Comparison of ENCODE assay signal across 21 mouse cellular contexts in the genomic region with DNA sequence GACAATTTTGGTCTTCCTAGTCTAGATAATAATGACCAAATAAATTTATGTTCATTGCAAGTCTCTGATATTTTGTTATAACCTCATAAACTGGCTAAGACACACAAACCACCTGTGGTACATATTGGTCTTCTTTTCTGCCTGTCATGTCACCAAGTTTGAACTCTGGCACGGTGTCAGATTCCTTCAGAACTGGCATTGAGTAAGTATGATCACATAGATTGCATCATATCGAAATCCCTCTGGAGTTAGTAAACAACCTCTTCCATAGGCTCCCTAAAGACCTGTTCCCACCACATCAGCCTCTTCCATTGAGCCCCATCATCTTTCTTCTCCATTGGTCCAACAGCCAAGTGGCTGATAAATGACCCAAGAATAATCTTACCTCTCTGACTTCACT.
DNase-seq lines count a peak whose midpoint lies in the region; ATAC-seq and TF ChIP-seq lines count a peak whose summit lies in the region.
"Had no signal": no experiment of that assay in that cellular context is flagged by ENCODE, and none has a peak within 500 bp of the region (broad histone marks: within the 10 kb centered on the region; RNA-seq: fewer than 3 reads in every experiment).

No protein-coding gene starts in this region.

- no peaks in the 10 kb centered on the region for H3K9me3 ChIP-seq in lung, postnatal 0 days (ENCODE audit: low read length)
- H3K9me3 ChIP-seq: embryonic facial prominence, embryonic 15.5 days; forebrain, embryonic 10.5 days; heart, embryonic 12.5 days; hindbrain, embryonic 10.5 days had no signal

- H3K4me1 ChIP-seq in lung, postnatal 0 days (ENCODE audit: insufficient read depth, low read depth, low read length) = no peaks in the 10 kb centered on the region
- H3K4me1 ChIP-seq: embryonic facial prominence, embryonic 15.5 days had no signal

- no peaks in the 10 kb centered on the region for H3K27me3 ChIP-seq in lung, postnatal 0 days (replicated peaks; ENCODE audit: insufficient read depth, low read length)
- H3K27me3 ChIP-seq: embryonic facial prominence, embryonic 15.5 days; heart, embryonic 12.5 days had no signal

- H3K27ac ChIP-seq in lung, postnatal 0 days (ENCODE audit: low read length) = no peak overlapping the region
- H3K27ac ChIP-seq: embryonic facial prominence, embryonic 15.5 days; forebrain, embryonic 10.5 days; heart, adult 2 months; hindbrain, embryonic 10.5 days; hindbrain, embryonic 14.5 days had no signal

- H3K36me3 ChIP-seq in lung, postnatal 0 days (ENCODE audit: insufficient read depth, low read length) = no peaks in the 10 kb centered on the region
- H3K36me3 ChIP-seq: embryonic facial prominence, embryonic 15.5 days; forebrain, embryonic 10.5 days; heart, embryonic 12.5 days; hindbrain, embryonic 10.5 days had no signal

- H3K9ac ChIP-seq in lung, postnatal 0 days (replicated peaks; ENCODE audit: low read depth) = no peak overlapping the region
- H3K9ac ChIP-seq: embryonic facial prominence, embryonic 15.5 days; heart, embryonic 12.5 days; hindbrain, embryonic 14.5 days had no signal

- H3K4me2 ChIP-seq in lung, postnatal 0 days (replicated peaks; ENCODE audit: low read depth, low read length) = no peak overlapping the region
- H3K4me2 ChIP-seq: embryonic facial prominence, embryonic 15.5 days; heart, embryonic 12.5 days; hindbrain, embryonic 14.5 days had no signal

- no peak overlapping the region for H3K4me3 ChIP-seq in lung, postnatal 0 days (ENCODE audit: low read depth, low read length)
- H3K4me3 ChIP-seq: embryonic facial prominence, embryonic 15.5 days; erythroblast, embryonic 14.5 days; forebrain, embryonic 10.5 days; heart, adult 2 months; heart, embryonic 12.5 days; hindbrain, embryonic 10.5 days had no signal

- DNase-seq in adrenal gland, postnatal 10 days = peak; percentile 51
- DNase-seq in adrenal gland, adult 18-20 months (ENCODE audit: low spot score in 2 of 2) = no peak
- DNase-seq in heart, adult 11 months = peak; percentile 61
- DNase-seq in heart, adult 9 months (ENCODE audit: low spot score in 2 of 2) = no peak
- peak; percentile 6 for DNase-seq in lung, postnatal 0 days (ENCODE audit: low spot score)
- DNase-seq in lung, postnatal 36 days = no peak
- peak; percentile 8 for DNase-seq in skeletal muscle tissue, adult 2 months (ENCODE audit: low read depth, low spot score)
- DNase-seq in kidney, postnatal 25 days = no peak
- DNase-seq: cerebellum, adult 11 months; cerebellum, adult 8-10 months; cerebellum, postnatal 14 days; embryo, embryonic 11 days; heart, adult 2 months had no signal

- no peak for TF ChIP-seq EP300 in lung, postnatal 0 days (IDR thresholded peaks at IDR 0.05)

- no peak for ATAC-seq in lung, postnatal 0 days
- ATAC-seq: forebrain, embryonic 14.5 days; intestine, embryonic 16.5 days had no signal

- WGBS in lung, postnatal 0 days = 85% methylated on average over 2 of the region's 2 CpGs

- TF ChIP-seq CTCF in lung, postnatal 0 days (IDR thresholded peaks at IDR 0.05) = no peak

Comparison
In these comparisons a context has a peak if more than half of its experiments do, and no peak if none do; other contexts are left out.
1. DNase-seq: peak in adrenal gland, postnatal 10 days (single experiment), heart, adult 11 months (single experiment), lung, postnatal 0 days (single experiment) and skeletal muscle tissue, adult 2 months (single experiment); none in adrenal gland, adult 18-20 months (0 of 2), heart, adult 9 months (0 of 2), lung, postnatal 36 days (single experiment) and kidney, postnatal 25 days (0 of 2).